Mouse (Mus musculus): ENCODE measurements around the gene Pnmal2. TPM values are rescaled to one million over a fixed set of nuclear protein-coding genes. Genes with fewer than 3 reads are reported as not detected.

Gene Pnmal2
- polyA plus RNA-seq, 1 experiment from 2014 or later = 0.80 TPM

- Histone ChIP-seq H3K27me3 (replicated peaks; ENCODE audit: control insufficient read depth, insufficient read depth, low read length) (peaks cover 68% of the 10 kb centered on the region), H3K27ac (ENCODE audit: low read depth, low read length) (no peak overlapping the region), H3K4me3 (ENCODE audit: low read depth, low read length) (no peak overlapping the region), H3K9me3 (ENCODE audit: control insufficient read depth, low read length) (no peaks in the 10 kb centered on the region), H3K4me1 (replicated peaks; ENCODE audit: control insufficient read depth, insufficient read depth, low read length) (peaks cover 7% of the 10 kb centered on the region; the same call in 1 of the 2 replicates), H3K36me3 (ENCODE audit: control insufficient read depth, insufficient read depth, low read length) (no peaks in the 10 kb centered on the region), H3K4me2 (no peak overlapping the region), H3K9ac (ENCODE audit: low read depth, low read length) (no peak overlapping the region)
- DNase-seq (ENCODE audit: low spot score) (no peak), ATAC-seq (replicated peaks; ENCODE audit: low FRiP score) (no peak)
- WGBS = 11% methylated on average over 17 of the region's 17 CpGs
Observed at GRCm38 (mm10) chr7:16945419-16945818, 937 bp downstream of the Pnmal2 start.

DNA sequence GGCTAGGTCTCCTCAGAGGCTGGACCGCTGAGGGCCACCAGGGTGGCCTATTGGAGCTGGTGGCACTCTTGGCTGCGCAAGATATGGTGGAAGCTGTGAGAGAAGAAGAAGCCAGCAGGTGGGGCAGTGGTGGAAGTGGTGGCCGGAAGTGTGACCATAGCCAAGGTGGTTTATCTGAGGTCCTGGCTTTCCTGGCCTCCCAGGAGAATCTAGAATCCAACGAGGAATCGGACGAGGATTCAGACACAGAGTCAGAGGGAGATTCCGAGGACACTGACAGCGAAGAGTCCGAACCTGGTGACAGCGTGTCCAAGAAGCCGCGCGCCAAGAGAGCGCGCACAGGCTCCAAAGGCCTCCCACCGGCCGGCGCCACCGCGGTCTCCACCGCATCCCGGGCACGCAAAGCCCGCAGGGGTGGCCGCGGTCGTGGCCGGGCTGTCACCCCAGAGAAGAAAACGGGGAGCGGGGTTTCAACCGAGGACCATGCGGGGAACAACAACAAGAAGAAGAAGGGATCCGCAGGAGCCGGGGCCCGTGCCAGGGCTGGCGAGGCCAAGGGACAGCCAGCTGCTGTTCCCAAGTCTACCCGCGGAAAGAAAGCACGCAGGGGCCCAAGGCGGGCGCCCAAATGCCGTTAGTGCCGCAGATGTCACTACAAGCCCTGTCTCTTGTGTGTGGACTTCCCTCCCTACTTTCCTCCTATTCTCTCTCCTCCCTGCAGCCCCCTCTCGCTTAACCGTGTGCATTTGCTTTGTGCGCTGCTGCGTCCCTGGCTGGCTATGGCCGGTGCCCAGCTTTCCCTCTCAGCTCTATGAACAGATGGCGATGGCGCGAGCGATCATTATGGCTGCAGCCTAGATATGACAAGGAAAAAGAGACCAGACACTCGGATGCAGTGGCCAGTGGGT lies 2.2 kb downstream of the Pnmal2 start:
- no peak for DNase-seq (ENCODE audit: low spot score)
- no peak overlapping the region for H3K9ac ChIP-seq (ENCODE audit: low read depth, low read length)
- H3K4me1 ChIP-seq (replicated peaks; ENCODE audit: control insufficient read depth, insufficient read depth, low read length) = peaks cover 7% of the 10 kb centered on the region; the same call in 1 of the 2 replicates
- H3K27me3 ChIP-seq (replicated peaks; ENCODE audit: control insufficient read depth, insufficient read depth, low read length) = peaks cover 68% of the 10 kb centered on the region
- H3K9me3 ChIP-seq (ENCODE audit: control insufficient read depth, low read length) = no peaks in the 10 kb centered on the region
- H3K36me3 ChIP-seq (ENCODE audit: control insufficient read depth, insufficient read depth, low read length) = no peaks in the 10 kb centered on the region
- H3K4me3 ChIP-seq (ENCODE audit: low read depth, low read length) = peak overlapping the region; percentile 34
- ATAC-seq (replicated peaks; ENCODE audit: low FRiP score) = no peak
- peak overlapping the region; percentile 52 for H3K4me2 ChIP-seq
- no peak overlapping the region for H3K27ac ChIP-seq (ENCODE audit: low read depth, low read length)
- 3% methylated on average over 53 of the region's 53 CpGs for WGBS

GRCm38 (mm10) chr7:16947349-16947895 lies 2.9 kb downstream of the Pnmal2 start:
- Histone ChIP-seq H3K36me3 (ENCODE audit: control insufficient read depth, insufficient read depth, low read length) (no peaks in the 10 kb centered on the region), H3K27me3 (replicated peaks; ENCODE audit: control insufficient read depth, insufficient read depth, low read length) (peaks cover 68% of the 10 kb centered on the region), H3K27ac (ENCODE audit: low read depth, low read length) (no peak overlapping the region), H3K4me1 (replicated peaks; ENCODE audit: control insufficient read depth, insufficient read depth, low read length) (peaks cover 7% of the 10 kb centered on the region; the same call in 1 of the 2 replicates), H3K4me3 (ENCODE audit: low read depth, low read length) (peak overlapping the region; percentile 34; the same call in 1 of the 2 replicates), H3K4me2 (peak overlapping the region; percentile 52), H3K9me3 (ENCODE audit: control insufficient read depth, low read length) (no peaks in the 10 kb centered on the region), H3K9ac (ENCODE audit: low read depth, low read length) (no peak overlapping the region)
- ATAC-seq (replicated peaks; ENCODE audit: low FRiP score) = no peak
- WGBS = 21% methylated on average over 21 of the region's 22 CpGs
- DNase-seq (ENCODE audit: low spot score) = no peak

GRCm38 (mm10) chr7:16947959-16948361 lies 3.5 kb downstream of the Pnmal2 start:
- Histone ChIP-seq H3K9ac (ENCODE audit: low read depth, low read length) (no peak overlapping the region), H3K27me3 (replicated peaks; ENCODE audit: control insufficient read depth, insufficient read depth, low read length) (peaks cover 68% of the 10 kb centered on the region), H3K4me1 (replicated peaks; ENCODE audit: control insufficient read depth, insufficient read depth, low read length) (peaks cover 7% of the 10 kb centered on the region; the same call in 1 of the 2 replicates), H3K27ac (ENCODE audit: low read depth, low read length) (no peak overlapping the region), H3K4me2 (no peak overlapping the region; the same call in 1 of the 2 replicates), H3K36me3 (ENCODE audit: control insufficient read depth, insufficient read depth, low read length) (no peaks in the 10 kb centered on the region), H3K4me3 (ENCODE audit: low read depth, low read length) (no peak overlapping the region), H3K9me3 (ENCODE audit: control insufficient read depth, low read length) (no peaks in the 10 kb centered on the region)
- ATAC-seq (replicated peaks; ENCODE audit: low FRiP score) (no peak), DNase-seq (ENCODE audit: low spot score) (no peak)
- 18% methylated on average over 4 of the region's 4 CpGs for WGBS

- no peaks in the 10 kb centered on the region for H3K9me3 ChIP-seq (ENCODE audit: control insufficient read depth, low read length)
- H3K27me3 ChIP-seq (replicated peaks; ENCODE audit: control insufficient read depth, insufficient read depth, low read length) = peaks cover 58% of the 10 kb centered on the region
- H3K9ac ChIP-seq (ENCODE audit: low read depth, low read length) = no peak overlapping the region
- DNase-seq (ENCODE audit: low spot score) (no peak), ATAC-seq (replicated peaks; ENCODE audit: low FRiP score) (no peak)
- H3K4me1 ChIP-seq (replicated peaks; ENCODE audit: control insufficient read depth, insufficient read depth, low read length) = peaks cover 7% of the 10 kb centered on the region; the same call in 1 of the 2 replicates
- no peak overlapping the region for H3K4me3 ChIP-seq (ENCODE audit: low read depth, low read length)
- no peak overlapping the region for H3K4me2 ChIP-seq
- no peaks in the 10 kb centered on the region for H3K36me3 ChIP-seq (ENCODE audit: control insufficient read depth, insufficient read depth, low read length)
- H3K27ac ChIP-seq (ENCODE audit: low read depth, low read length) = no peak overlapping the region
- 51% methylated on average over 8 of the region's 8 CpGs for WGBS
Observed at GRCm38 (mm10) chr7:16948923-16949458, 4.5 kb downstream of the Pnmal2 start.

DNA sequence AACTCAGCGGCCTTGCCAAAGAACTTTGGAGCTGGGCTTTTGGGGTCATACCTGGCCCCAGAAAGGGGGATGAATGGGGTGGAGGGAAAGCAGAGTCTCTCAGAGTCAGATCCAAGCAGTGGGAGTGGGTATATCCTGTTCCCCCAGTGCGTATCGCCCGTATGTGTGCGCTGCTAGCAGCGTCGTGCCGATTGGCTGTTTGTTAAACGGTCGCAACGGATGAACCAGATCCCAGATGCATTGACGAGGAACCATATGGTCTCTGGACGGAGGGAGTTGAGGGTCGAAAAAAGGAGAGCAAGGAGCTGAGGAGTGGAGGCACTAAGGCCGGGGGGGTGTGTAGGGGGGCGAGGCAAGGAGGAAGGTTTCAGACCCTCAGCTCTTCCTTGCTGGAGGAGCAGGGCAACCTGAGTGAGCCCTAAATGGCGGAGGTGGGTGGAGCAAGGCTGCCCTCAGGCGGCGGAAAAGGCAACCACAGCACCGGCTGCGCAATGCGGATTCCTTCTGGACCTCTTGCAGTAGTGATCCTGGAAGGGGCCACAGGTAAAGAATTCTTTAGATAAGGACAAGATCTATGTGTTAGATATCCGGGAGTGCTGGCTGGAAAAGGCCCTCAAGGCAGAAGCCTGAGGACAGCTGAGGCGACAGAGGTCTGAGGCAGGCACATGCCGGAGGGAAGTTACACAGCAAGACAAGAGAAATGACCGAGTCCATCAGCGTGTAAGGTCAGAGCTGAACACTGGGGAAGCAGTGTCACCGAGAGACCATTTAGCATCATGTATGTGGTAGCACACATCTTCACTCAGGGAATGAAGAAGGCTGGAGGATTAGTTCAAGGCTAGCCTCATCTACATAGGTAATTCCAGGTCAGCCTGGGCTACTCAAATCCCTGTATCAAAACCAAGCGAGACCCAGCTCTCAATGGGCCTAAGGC lies 5.7 kb downstream of the Pnmal2 start:
- peaks cover 47% of the 10 kb centered on the region for H3K27me3 ChIP-seq (replicated peaks; ENCODE audit: control insufficient read depth, insufficient read depth, low read length)
- DNase-seq (ENCODE audit: low spot score) = peak; percentile 81
- H3K4me1 ChIP-seq (replicated peaks; ENCODE audit: control insufficient read depth, insufficient read depth, low read length) = peaks cover 7% of the 10 kb centered on the region; the same call in 1 of the 2 replicates
- peak overlapping the region; percentile 32 for H3K4me3 ChIP-seq (ENCODE audit: low read depth, low read length)
- H3K27ac ChIP-seq (ENCODE audit: low read depth, low read length) = no peak overlapping the region
- 11% methylated on average over 29 of the region's 29 CpGs for WGBS
- peak; percentile 47 for ATAC-seq (replicated peaks; ENCODE audit: low FRiP score)
- H3K9ac ChIP-seq (ENCODE audit: low read depth, low read length) = no peak overlapping the region
- no peaks in the 10 kb centered on the region for H3K9me3 ChIP-seq (ENCODE audit: control insufficient read depth, low read length)
- peak overlapping the region; percentile 60 for H3K4me2 ChIP-seq
- no peaks in the 10 kb centered on the region for H3K36me3 ChIP-seq (ENCODE audit: control insufficient read depth, insufficient read depth, low read length)

DNA sequence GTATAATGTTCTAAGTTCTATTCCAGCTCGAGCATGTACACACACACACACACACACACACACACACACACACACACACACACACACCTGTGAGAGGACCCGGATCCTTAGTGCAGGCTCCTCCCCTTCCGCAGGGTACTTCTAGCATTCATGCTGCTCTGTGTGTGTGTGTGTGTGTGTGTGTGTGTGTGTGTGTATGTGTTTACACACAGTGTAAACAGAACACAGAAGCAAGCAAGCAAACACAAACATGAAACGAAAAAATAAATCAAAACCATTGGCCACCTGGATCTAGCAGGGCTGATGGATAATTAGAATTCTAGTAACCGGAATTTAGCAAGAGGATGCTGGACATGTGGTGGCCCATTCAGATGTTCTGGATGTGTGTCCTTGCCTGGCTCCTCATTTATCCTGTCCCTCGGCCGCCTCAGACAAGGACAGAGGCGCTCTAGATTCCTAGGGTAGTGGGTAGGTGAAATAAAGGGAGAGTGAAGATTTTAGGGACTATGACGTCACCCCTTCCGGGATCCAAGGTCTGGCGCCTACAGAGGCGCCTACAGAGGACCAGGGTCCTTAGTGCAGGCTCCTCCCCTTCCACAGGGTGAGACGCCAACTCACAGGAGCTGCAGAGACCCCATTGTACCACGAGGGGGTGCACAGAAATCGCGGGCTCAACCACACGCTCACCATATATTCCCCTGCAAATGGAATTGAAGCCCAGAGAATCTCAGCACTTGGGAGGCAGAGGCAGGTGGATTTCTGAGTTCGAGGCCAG lies 6.6 kb downstream of the Pnmal2 start:
- H3K27me3 ChIP-seq (replicated peaks; ENCODE audit: control insufficient read depth, insufficient read depth, low read length) = peaks cover 38% of the 10 kb centered on the region
- peak; percentile 75 for DNase-seq (ENCODE audit: low spot score)
- 26% methylated on average over 18 of the region's 18 CpGs for WGBS
- no peak overlapping the region for H3K27ac ChIP-seq (ENCODE audit: low read depth, low read length)
- peaks cover 7% of the 10 kb centered on the region; the same call in 1 of the 2 replicates for H3K4me1 ChIP-seq (replicated peaks; ENCODE audit: control insufficient read depth, insufficient read depth, low read length)
- H3K9me3 ChIP-seq (ENCODE audit: control insufficient read depth, low read length) = no peaks in the 10 kb centered on the region
- no peak overlapping the region for H3K4me3 ChIP-seq (ENCODE audit: low read depth, low read length)
- no peak overlapping the region for H3K9ac ChIP-seq (ENCODE audit: low read depth, low read length)
- H3K4me2 ChIP-seq = peak overlapping the region; percentile 28; the same call in 1 of the 2 replicates
- ATAC-seq (replicated peaks; ENCODE audit: low FRiP score) = peak; percentile 74
- no peaks in the 10 kb centered on the region for H3K36me3 ChIP-seq (ENCODE audit: control insufficient read depth, insufficient read depth, low read length)
